Mouse (Mus musculus) kidney, postnatal 14 days (tissue): ENCODE results near the gene Klf16.
A peak's percentile ranks its signal among the peaks of the same experiment; 100 is the strongest.

ENCODE experiments used
- DNase-seq: peaks from one replicate; pipeline ENCODE4 v3.0.0; 2022; ENCODE audit warnings: mixed read lengths

Klf16 gene

GRCm38 (mm10) chr10:80538710-80539394, 38.3 kb downstream of the Klf16 start, which contains the start of gene Atp8b3:
Gene Atp8b3 (minus strand): TSS chr10:80539124.
- peak; percentile 87 for DNase-seq

GRCm38 (mm10) chr10:80538180-80538579, 38.9 kb downstream of the Klf16 start:
- no peak for DNase-seq

- DNase-seq = no peak
Measured at GRCm38 (mm10) chr10:80535711-80536110, 41.4 kb downstream of the Klf16 start.

GRCm38 (mm10) chr10:80535071-80535470, 42.0 kb downstream of the Klf16 start:
- no peak for DNase-seq

- peak; percentile 31 for DNase-seq
Measured at GRCm38 (mm10) chr10:80533704-80534103, 43.4 kb downstream of the Klf16 start.

- DNase-seq = no peak
Measured at GRCm38 (mm10) chr10:80532783-80533182, 44.3 kb downstream of the Klf16 start.

GRCm38 (mm10) chr10:80526172-80526571, 50.9 kb downstream of the Klf16 start:
- DNase-seq = no peak

GRCm38 (mm10) chr10:80523299-80523698, 53.8 kb downstream of the Klf16 start:
- DNase-seq = no peak

GRCm38 (mm10) chr10:80519287-80519686, 57.8 kb downstream of the Klf16 start:
- DNase-seq = no peak
